Mouse (Mus musculus) MEL (cell line): ENCODE results near the gene Ctdspl.

ENCODE experiments used
- CTCF ChIP-seq, 3 experiments: IDR thresholded peaks in 2 of 3; conservative IDR thresholded peaks in 1 of 3; 2 replicates each; pipeline ENCODE4 v1.5.1; 2011 to 2012; ENCODE audit warnings: low read length in 3 of 3, low read depth in 2 of 3, mild to moderate bottlenecking in 2 of 3, improper control_type of control experiment in 1 of 3, inconsistent platforms in 1 of 3, mixed read lengths in 1 of 3, moderate library complexity in 1 of 3; ENCODE audit not compliant: control insufficient read depth in 1 of 3, insufficient read depth in 1 of 3, poor library complexity in 1 of 3, severe bottlenecking in 1 of 3
- EP300 ChIP-seq, 2 experiments: IDR thresholded peaks; 2 replicates each; pipeline ENCODE4 v1.6.1; 2011; ENCODE audit warnings: improper control_type of control experiment in 2 of 2, low read length in 2 of 2, low read depth in 1 of 2, mild to moderate bottlenecking in 1 of 2
- ETS1 ChIP-seq: IDR thresholded peaks from 2 replicates; pipeline ENCODE4 v1.6.1; 2012; ENCODE audit warnings: low read depth, mild to moderate bottlenecking, inconsistent platforms, low read length, improper control_type of control experiment, moderate library complexity
- HCFC1 ChIP-seq: IDR thresholded peaks from 2 replicates; pipeline ENCODE4 v1.6.1; 2012; ENCODE audit warnings: low read depth, mild to moderate bottlenecking, inconsistent platforms, low read length, improper control_type of control experiment, moderate library complexity
- MAFK ChIP-seq: IDR thresholded peaks from 2 replicates; pipeline ENCODE4 v1.6.1; 2011; ENCODE audit warnings: low read depth, mild to moderate bottlenecking, low read length, improper control_type of control experiment, borderline replicate concordance
- MEF2A ChIP-seq: IDR thresholded peaks from 2 replicates; pipeline ENCODE4 v1.6.1; 2014; ENCODE audit warnings: low read depth, mild to moderate bottlenecking, inconsistent platforms, low read length, improper control_type of control experiment; ENCODE audit not compliant: poor library complexity, insufficient replicate concordance, severe bottlenecking; ENCODE audit errors: extremely low read depth
- POLR2A ChIP-seq, 2 experiments: IDR thresholded peaks; 2 replicates each; pipeline ENCODE4 v1.6.1; 2011 to 2012; ENCODE audit warnings: low read length in 2 of 2, mild to moderate bottlenecking in 2 of 2, control low read depth in 1 of 2, improper control_type of control experiment in 1 of 2, low read depth in 1 of 2, moderate library complexity in 1 of 2; ENCODE audit not compliant: control insufficient read depth in 1 of 2, insufficient read depth in 1 of 2, poor library complexity in 1 of 2
- POLR2AphosphoS2 ChIP-seq: IDR thresholded peaks from 2 replicates; pipeline ENCODE4 v1.6.1; 2011; ENCODE audit warnings: low read length, improper control_type of control experiment
- RAD21 ChIP-seq: IDR thresholded peaks from 2 replicates; pipeline ENCODE4 v1.6.1; 2011; ENCODE audit warnings: mild to moderate bottlenecking, low read depth, low read length, improper control_type of control experiment
- USF1 ChIP-seq: IDR thresholded peaks from 2 replicates; pipeline ENCODE4 v1.6.1; 2014; ENCODE audit warnings: low read depth, mild to moderate bottlenecking, inconsistent platforms, low read length, improper control_type of control experiment, moderate library complexity
- ZC3H11A ChIP-seq: IDR thresholded peaks from 2 replicates; pipeline ENCODE4 v1.6.1; 2012; ENCODE audit warnings: low read depth, mild to moderate bottlenecking, inconsistent platforms, low read length, improper control_type of control experiment
- ZNF384 ChIP-seq: IDR thresholded peaks from 2 replicates; pipeline ENCODE4 v1.6.1; 2012; ENCODE audit warnings: low read depth, mild to moderate bottlenecking, inconsistent platforms, low read length, improper control_type of control experiment

GRCm38 (mm10) chr9:118950061-118950460, 23.8 kb downstream of the Ctdspl start:
- no peak for TF ChIP-seq CTCF (IDR thresholded peaks at IDR 0.05 in 2 of 3, conservative IDR thresholded peaks at IDR 0.05 in 1 of 3; ENCODE audit: control insufficient read depth in 1 of 3, insufficient read depth in 1 of 3, low read depth in 2 of 3, low read length in 3 of 3, poor library complexity in 1 of 3, severe bottlenecking in 1 of 3)
- no peak for TF ChIP-seq POLR2A (IDR thresholded peaks at IDR 0.05; ENCODE audit: control insufficient read depth in 1 of 2, insufficient read depth in 1 of 2, low read depth in 1 of 2, low read length in 2 of 2, poor library complexity in 1 of 2)
- no peak for TF ChIP-seq USF1
- no peak for TF ChIP-seq MAFK
- TF ChIP-seq EP300 (IDR thresholded peaks at IDR 0.05; ENCODE audit: low read depth in 1 of 2, low read length in 2 of 2), result no peak
- TF ChIP-seq ETS1, result no peak
- no peak for TF ChIP-seq HCFC1
- TF ChIP-seq RAD21, result no peak
- TF ChIP-seq POLR2AphosphoS2, result no peak
- TF ChIP-seq ZNF384, result no peak
- TF ChIP-seq ZC3H11A, result no peak
- no peak for TF ChIP-seq MEF2A
